Mouse (Mus musculus): ENCODE measurements around the gene Exosc8.

Exosc8 gene

GRCm38 (mm10) chr3:54681310-54682204, 53.6 kb downstream of the Exosc8 start:
- DNase-seq (ENCODE audit: low read depth, low spot score), result no peak

Data from brain, adult 2 months (tissue).